Mouse (Mus musculus): ENCODE data around the gene Cep89.

DNA sequence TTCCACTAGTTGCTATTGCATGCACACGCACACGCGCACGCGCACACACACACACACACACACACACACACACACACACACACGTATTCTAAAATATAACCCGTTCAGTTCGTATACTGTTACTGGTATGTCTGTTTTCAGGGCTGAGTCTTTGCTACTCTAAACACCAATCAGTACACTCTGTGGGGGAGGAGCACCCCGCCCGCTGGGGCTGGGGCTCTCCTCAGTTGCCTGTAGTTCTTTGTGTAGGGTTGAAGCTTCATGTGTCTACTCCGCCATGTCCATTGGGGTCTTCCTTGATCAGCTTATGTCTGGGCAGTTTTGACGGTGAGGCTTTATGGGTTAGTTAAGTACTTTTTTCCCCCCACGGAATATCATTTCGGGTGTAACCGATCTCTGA, 43.5 kb upstream of the Cep89 start:
- no peak for TF ChIP-seq CTCF (conservative IDR thresholded peaks at IDR 0.05; ENCODE audit: low read length)
- TF ChIP-seq NANOG (IDR thresholded peaks at IDR 0.05; ENCODE audit: borderline replicate concordance, low read length), result no peak

All from E14TG2a.4 (cell line).